ENCODE assay signal across 14 mouse cellular contexts in the genomic region with DNA sequence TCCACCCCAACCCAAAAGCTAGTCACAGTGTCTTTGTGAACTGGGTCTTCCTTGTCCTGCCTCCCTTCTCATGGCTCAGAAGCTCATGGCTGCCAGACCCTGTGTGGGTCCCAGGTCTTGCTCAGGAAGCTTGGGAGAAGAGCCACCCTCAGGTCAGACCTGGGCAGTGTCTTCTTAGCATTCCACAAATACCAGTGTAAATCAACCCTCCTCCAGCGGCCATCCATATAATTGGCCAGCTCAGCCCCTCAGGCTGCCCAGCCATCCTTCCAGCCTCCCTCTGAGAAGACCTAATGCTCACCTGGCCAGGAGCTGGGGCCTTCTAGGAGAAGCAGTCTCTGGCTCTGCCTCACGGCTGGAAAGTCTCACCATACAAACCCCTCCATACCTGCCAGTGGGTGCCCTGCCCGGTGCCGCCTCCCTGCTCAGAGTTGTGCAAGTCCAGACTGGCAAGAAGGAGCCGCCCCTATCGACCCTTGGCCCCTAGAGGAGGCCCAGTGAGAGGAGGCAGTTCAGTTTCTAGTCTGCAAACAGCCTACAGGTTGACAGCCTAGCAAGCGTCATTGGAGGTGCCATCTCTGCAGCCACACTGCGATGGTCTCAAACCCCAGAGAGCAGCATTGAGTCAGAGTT. TPM values are rescaled to one million over a fixed set of nuclear protein-coding genes. Genes with fewer than 3 reads are reported as not detected.
DNase-seq lines count a peak whose midpoint lies in the region; ATAC-seq and TF ChIP-seq lines count a peak whose summit lies in the region.
"Had no signal": no experiment of that assay in that cellular context is flagged by ENCODE, and none has a peak within 500 bp of the region (broad histone marks: within the 10 kb centered on the region; RNA-seq: fewer than 3 reads in every experiment).

TSS of gene 2310007B03Rik (minus strand) at position 448 of the 633 bp plus-strand sequence.

- ATAC-seq in Patski, result peak; percentile 40

- POLR2A ChIA-PET in Patski (lab: Charles Lee), result no interaction called here

- no peaks in the 10 kb centered on the region for H3K27me3 ChIP-seq in Patski
- H3K27me3 ChIP-seq: embryonic facial prominence, embryonic 13.5 days had no signal

- CTCF ChIA-PET in Patski (lab: Charles Lee), result interaction anchor here (1.1 kb wide), 1 partner anchor 32 kb away, joined by 4 read pairs; no protein-coding TSS in a partner anchor

- no peak for TF ChIP-seq CTCF in Patski (IDR thresholded peaks at IDR 0.05)

- in situ Hi-C loops in Patski (cut with MboI; ENCODE audit: low pct_unique_long_range_greater_than_20kb), result no loop called here

- no peak for DNase-seq in Patski (ENCODE audit: low read depth, low spot score)
- peak; percentile 74 for DNase-seq in kidney, adult 11 months
- DNase-seq in kidney, postnatal 4 days, result peak; percentile 51 to 72
- DNase-seq in lung, postnatal 14 days, result peak; percentile 47
- DNase-seq in cerebellum, adult 18-20 months, result no peak
- DNase-seq in thymus, postnatal 36 days, result no peak
- no peak for DNase-seq in embryo, embryonic 11 days
- DNase-seq: adrenal gland, postnatal 25 days; heart, postnatal 14 days; left cerebral cortex, postnatal 4 days; midbrain, embryonic 14.5 days; right cerebral cortex, postnatal 4 days had no signal

RNA-seq across cellular contexts. Expression of gene 2310007B03Rik, which starts in this region (rescaled TPM):
- not detected for polyA plus RNA-seq in Patski (2021)
- polyA plus RNA-seq: cerebellum, adult 2 months; midbrain, embryonic 14.5 days had no signal

Comparison
In these comparisons a context has a peak if more than half of its experiments do, and no peak if none do; other contexts are left out.
1. Peak in ATAC-seq in Patski; RNA of the gene not detected or under 1 TPM.
2. DNase-seq: peak in kidney, adult 11 months (single experiment), kidney, postnatal 4 days (2 of 2) and lung, postnatal 14 days (single experiment); none in Patski (single experiment), cerebellum, adult 18-20 months (0 of 2), thymus, postnatal 36 days (0 of 2) and embryo, embryonic 11 days (single experiment).